ENCODE assay signal across 8 mouse cellular contexts in the genomic region with DNA sequence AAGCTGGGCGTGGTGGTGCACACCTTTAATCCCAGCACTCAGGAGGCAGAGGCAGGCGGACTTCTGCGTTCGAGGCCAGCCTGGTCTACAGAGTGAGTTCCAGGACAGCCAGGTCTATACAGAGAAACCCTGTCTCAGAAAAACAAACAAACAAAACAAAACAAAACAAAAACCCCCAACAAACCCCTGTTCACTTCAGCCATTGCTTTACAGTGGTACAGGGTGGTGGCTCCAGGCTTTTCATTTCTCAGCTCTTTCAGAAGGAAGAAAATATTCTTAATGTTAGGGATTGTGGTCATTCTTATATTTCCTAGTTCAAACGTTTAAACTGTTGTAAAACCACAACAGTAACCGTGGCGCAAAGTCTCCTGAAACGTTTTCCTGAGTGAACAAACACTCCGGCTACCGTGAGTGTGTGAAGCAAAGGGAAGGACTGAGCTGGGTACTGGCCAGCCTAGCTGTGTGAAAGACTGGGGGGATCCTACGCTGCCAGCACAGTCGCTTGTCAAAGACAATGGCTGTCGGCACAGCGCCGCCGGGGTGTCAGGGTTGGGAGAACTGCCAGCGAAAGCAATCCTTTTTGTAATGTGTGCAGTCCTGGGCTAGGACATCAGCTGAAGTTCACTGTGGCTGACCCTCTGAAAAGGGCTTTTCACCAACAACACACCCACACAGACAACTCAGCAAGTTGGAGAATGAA.
DNase-seq lines count a peak whose midpoint lies in the region; ATAC-seq lines count a peak whose summit lies in the region.

No protein-coding gene starts in this region.

- 0 out of 2 replicates have a peak overlapping the region, but pooled peaks have one; percentile 20 for H3K9ac ChIP-seq in heart, embryonic 12.5 days

- no peaks in the 10 kb centered on the region for H3K36me3 ChIP-seq in heart, embryonic 12.5 days

- WGBS in heart, embryonic 12.5 days = 39% methylated on average over 17 of the region's 17 CpGs

- H3K4me2 ChIP-seq in heart, embryonic 12.5 days = peak overlapping the region; percentile 42

- no peaks in the 10 kb centered on the region for H3K9me3 ChIP-seq in heart, embryonic 12.5 days (replicated peaks)

- H3K27me3 ChIP-seq in heart, embryonic 12.5 days (replicated peaks) = no peaks in the 10 kb centered on the region

- DNase-seq in cerebellum, adult 9-11 months = peak; percentile 13
- peak; percentile 13 to 50 for DNase-seq in cerebellum, postnatal 25 days
- peak; percentile 37 to 49 for DNase-seq in kidney, postnatal 25 days
- DNase-seq in lung, postnatal 14 days = peak; percentile 70
- DNase-seq in retina, postnatal 7 days (ENCODE audit: low read depth, low spot score) = peak; percentile 20
- no peak for DNase-seq in urinary bladder, postnatal 10 days (ENCODE audit: low spot score)

- H3K27ac ChIP-seq in heart, embryonic 12.5 days (ENCODE audit: poor library complexity, severe bottlenecking) = no peak overlapping the region

- no peak for ATAC-seq in cerebellum, adult (ENCODE audit: insufficient number of reproducible peaks, low FRiP score, low TSS enrichment)
- 0 out of 2 replicates have a peak, but pooled peaks have one; percentile 36 for ATAC-seq in heart, embryonic 12.5 days (ENCODE audit: insufficient number of reproducible peaks, low FRiP score)

- no peak overlapping the region for H3K4me3 ChIP-seq in heart, embryonic 12.5 days

- peaks cover 14% of the 10 kb centered on the region for H3K4me1 ChIP-seq in heart, embryonic 12.5 days (replicated peaks)
